Mouse (Mus musculus): ENCODE results near the gene Slco4c1. TPM values are rescaled to one million over a fixed set of nuclear protein-coding genes. Genes with fewer than 3 reads are reported as not detected.

The Slco4c1 gene
- polyA plus RNA-seq, 1 experiment: 0.69 TPM

- Histone ChIP-seq H3K27ac (ENCODE audit: insufficient read depth, low read length) (no peak overlapping the region), H3K4me1 (ENCODE audit: control insufficient read depth, insufficient read depth, low read length) (no peaks in the 10 kb centered on the region), H3K27me3 (ENCODE audit: control insufficient read depth, insufficient read depth, low read length) (no peaks in the 10 kb centered on the region), H3K4me3 (replicated peaks; ENCODE audit: insufficient read depth, low read depth, low read length) (no peak overlapping the region)
- TF ChIP-seq POLR2A (IDR thresholded peaks at IDR 0.05; ENCODE audit: borderline replicate concordance, insufficient read depth, low read length) (no peak), CTCF (IDR thresholded peaks at IDR 0.05; ENCODE audit: borderline replicate concordance, insufficient read depth, low read depth, low read length) (no peak)
- 16% methylated on average over 4 of the region's 4 CpGs for WGBS
- DNase-seq: no peak
Observed at GRCm38 (mm10) chr1:96768264-96768663, 103.7 kb downstream of the Slco4c1 start.

GRCm38 (mm10) chr1:96766535-96766934 lies 105.4 kb downstream of the Slco4c1 start:
- 40% methylated on average over 1 of the region's 1 CpGs for WGBS
- no peak for TF ChIP-seq POLR2A (IDR thresholded peaks at IDR 0.05; ENCODE audit: borderline replicate concordance, insufficient read depth, low read length)
- TF ChIP-seq CTCF (IDR thresholded peaks at IDR 0.05; ENCODE audit: borderline replicate concordance, insufficient read depth, low read depth, low read length): no peak
- H3K27me3 ChIP-seq (ENCODE audit: control insufficient read depth, insufficient read depth, low read length): no peaks in the 10 kb centered on the region
- no peak for DNase-seq
- no peak overlapping the region for H3K4me3 ChIP-seq (replicated peaks; ENCODE audit: insufficient read depth, low read depth, low read length)
- H3K27ac ChIP-seq (ENCODE audit: insufficient read depth, low read length): no peak overlapping the region
- no peaks in the 10 kb centered on the region for H3K4me1 ChIP-seq (ENCODE audit: control insufficient read depth, insufficient read depth, low read length)

Measured in cerebellum, adult 2 months (tissue).